Mouse (Mus musculus) kidney, postnatal 25 days (tissue): Measurements from ENCODE around the gene Krtap19-5.

Source experiments
- DNase-seq, 2 experiments: peaks; one replicate each; pipeline ENCODE4 v3.0.0; 2021; ENCODE audit warnings: mixed read lengths in 2 of 2

Gene Krtap19-5

DNA sequence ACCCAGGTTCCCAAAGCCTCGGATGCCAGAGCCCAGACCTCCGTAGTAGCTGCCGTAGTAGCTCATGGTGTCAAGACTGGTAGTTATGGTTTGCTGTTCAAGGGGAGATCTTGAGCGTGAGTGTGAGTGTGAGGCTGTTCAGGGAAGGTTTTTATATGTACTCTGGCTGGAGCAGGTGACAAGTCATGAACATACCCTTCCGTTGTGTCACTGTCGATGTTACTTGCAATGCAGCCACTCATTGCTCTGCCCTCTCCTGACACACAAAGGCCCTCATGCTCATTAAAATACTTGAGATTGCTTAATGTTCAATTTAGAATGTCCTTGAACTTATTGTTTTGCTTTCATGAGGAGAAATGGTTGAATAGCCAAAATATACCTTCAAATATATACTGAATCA, at the start of gene Krtap19-5:
Gene Krtap19-5 (minus strand): TSS at position 101 of the 400 bp plus-strand sequence.
- no peak for DNase-seq

DNA sequence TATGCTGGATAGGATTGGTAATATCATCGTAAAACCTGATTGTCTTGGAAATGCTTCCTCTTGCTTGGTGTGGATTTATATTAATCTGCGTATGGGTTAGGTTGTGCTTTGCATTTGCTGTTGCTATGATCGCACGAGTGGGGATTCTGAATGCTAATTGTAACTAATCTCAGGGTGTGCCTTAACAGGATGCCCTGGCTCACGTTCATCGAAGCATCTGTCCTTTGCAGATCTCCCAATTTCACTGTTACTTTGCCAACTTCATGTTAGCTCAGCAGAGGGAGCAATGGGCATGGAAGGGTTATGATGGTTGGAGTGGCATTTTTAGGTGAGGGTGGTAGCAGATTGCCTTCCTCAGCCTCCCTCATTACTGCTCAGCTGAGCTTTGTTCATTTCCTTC, 44.8 kb upstream of the Krtap19-5 start:
- DNase-seq = no peak

- DNase-seq = peak in 1 of 2 experiments; percentile 9
These were observed 42.0 kb upstream of the Krtap19-5 start for GRCm38 (mm10) chr16:88938252-88938651.

- DNase-seq = no peak
These were observed 35.9 kb upstream of the Krtap19-5 start, which contains the start of gene Krtap19-9b for GRCm38 (mm10) chr16:88932165-88932564. Gene Krtap19-9b, minus strand, starts transcription at chr16:88932265.

DNA sequence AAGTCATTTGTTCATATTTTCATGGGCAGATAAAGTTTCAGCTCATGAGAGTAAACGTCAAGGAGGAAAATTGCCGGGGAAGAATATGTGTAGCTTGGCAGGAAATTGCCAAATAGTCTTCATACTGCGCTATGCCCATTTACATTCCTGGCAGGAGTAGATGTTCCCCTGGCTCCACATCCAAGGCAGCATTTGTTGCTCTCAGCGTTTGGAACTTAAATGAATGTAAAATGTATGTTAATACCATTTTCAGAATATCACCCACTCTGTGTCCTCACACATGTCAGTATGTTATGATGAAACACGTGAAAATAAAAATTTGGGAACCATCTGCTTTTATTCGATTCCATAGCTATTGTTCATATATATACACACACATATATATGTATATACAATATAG, 9.4 kb downstream of the Krtap19-5 start:
- DNase-seq = no peak

- DNase-seq = peak in 1 of 2 experiments; percentile 31
These were observed 11.3 kb downstream of the Krtap19-5 start, which contains the start of gene Krtap19-4 for GRCm38 (mm10) chr16:88884989-88885388. Gene Krtap19-4, minus strand, starts transcription at chr16:88885089.

DNA sequence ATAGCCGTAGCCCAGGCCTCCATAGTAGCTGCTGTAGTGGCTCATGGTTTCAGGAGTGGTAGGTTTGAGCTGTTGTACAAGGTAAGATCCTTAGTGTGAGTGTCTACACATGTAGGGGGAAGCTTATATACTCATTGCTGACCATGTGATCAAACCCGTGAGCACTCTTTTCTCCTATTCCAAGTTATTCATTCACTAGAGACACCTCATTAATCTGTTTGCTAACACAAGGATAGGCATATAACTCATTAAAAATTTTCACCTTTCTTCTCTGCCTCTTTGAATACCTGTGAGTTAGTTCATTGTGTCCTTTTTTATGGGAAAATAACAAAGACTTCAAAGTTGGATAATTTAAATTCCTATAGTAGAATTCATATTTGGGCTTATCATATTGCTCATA, 18.3 kb downstream of the Krtap19-5 start, which contains the start of gene Krtap19-3:
Gene Krtap19-3 (minus strand): TSS at position 101 of the 400 bp plus-strand sequence.
- DNase-seq = no peak

DNA sequence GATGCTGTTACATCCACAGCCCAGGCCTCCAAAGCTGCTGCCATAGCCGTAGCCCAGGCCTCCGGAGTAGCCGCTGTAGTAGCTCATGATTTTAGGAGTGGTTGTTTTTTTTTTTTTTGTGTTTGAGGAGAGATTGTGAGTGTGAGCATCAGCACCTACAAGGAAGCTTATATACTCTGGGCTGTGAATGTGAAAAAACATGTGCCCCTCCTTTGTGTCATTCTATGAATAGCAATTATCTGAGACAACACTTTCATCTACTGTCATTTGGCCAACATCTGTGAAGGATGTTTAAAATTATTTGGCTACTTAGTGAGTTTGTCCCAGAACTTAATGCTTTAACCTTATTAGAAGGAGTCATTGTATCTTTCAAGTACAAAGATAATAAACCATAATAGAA, 22.1 kb downstream of the Krtap19-5 start, which contains the start of gene Krtap19-2:
Gene Krtap19-2 (minus strand): TSS at position 101 of the 400 bp plus-strand sequence.
- DNase-seq = no peak

GRCm38 (mm10) chr16:88869311-88869710, 26.9 kb downstream of the Krtap19-5 start, which contains the start of gene Krtap19-1:
Gene Krtap19-1, minus strand, starts transcription at chr16:88869411.
- no peak for DNase-seq

- DNase-seq = no peak
These were observed 31.3 kb downstream of the Krtap19-5 start for GRCm38 (mm10) chr16:88864887-88865407.

- DNase-seq = peak in 1 of 2 experiments; percentile 45
These were observed 44.8 kb downstream of the Krtap19-5 start for GRCm38 (mm10) chr16:88851450-88851849.

DNA sequence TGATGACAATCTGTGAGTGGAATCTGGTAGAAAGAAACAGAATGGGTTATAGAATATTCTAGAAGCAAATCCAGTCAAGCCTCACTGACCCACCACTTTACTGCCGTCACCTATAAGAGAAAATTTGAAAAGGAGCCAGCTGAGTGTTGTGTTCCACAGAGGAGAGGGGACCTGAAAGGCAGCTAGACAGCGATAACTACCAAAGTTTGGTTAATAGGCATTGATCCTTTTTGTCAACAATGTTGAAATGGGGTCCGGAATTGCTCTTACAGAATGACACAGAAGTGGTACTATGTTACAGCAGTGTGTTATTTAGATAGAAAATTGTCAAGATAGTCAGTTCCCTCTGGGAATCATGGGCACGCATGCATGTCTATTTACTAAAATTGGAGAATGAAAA, 47.7 kb downstream of the Krtap19-5 start:
- DNase-seq = no peak

GRCm38 (mm10) chr16:88847363-88847762, 48.9 kb downstream of the Krtap19-5 start:
- DNase-seq = peak in 1 of 2 experiments; percentile 6
